Mouse (Mus musculus) gastrocnemius, postnatal 25 days (tissue): ENCODE data around the gene Rtn2. TPM values are rescaled to one million over a fixed set of nuclear protein-coding genes. Genes with fewer than 3 reads are reported as not detected.
A peak's percentile ranks its signal among the peaks of the same experiment; 100 is the strongest.

Source experiments
- DNase-seq: peaks from one replicate; pipeline ENCODE4 v3.0.0; 2022
- long read RNA-seq, 2 experiments: library from polyadenylated mRNA; stranded (forward); transcript quantifications; one replicate each; pipeline ENCODE4 v2.0.0; 2021
- total RNA-seq, 2 experiments: library from RNA; stranded (reverse); gene quantifications; 1 replicate in 1 of 2; 2 replicates in 1 of 2; pipeline ENCODE4 v1.2.3; 2021

Gene Rtn2
- total RNA-seq, result 100 to 1,000 TPM; 943 to 950 TPM
- long read RNA-seq, experiment 1, transcript Rtn2-202 (7 exons, 1,076 nt), result major isoform, 392 of 538 reads
- long read RNA-seq, experiment 1, partial matches to known transcripts, result 140 of 538 reads
- long read RNA-seq, experiment 1, other reads (novel, unspliced or antisense), result 5 of 538 reads
- long read RNA-seq, experiment 2, transcript Rtn2-202 (7 exons, 1,076 nt), result major isoform, 379 of 479 reads
- long read RNA-seq, experiment 2, partial matches to known transcripts, result 98 of 479 reads
- long read RNA-seq, experiment 2, other reads (novel, unspliced or antisense), result 1 of 479 reads

GRCm38 (mm10) chr7:19282385-19282784 lies at the start of gene Rtn2:
TSS of gene Rtn2 (plus strand) at chr7:19282624.
- DNase-seq, result peak; percentile 78

- no peak for DNase-seq
Measured at GRCm38 (mm10) chr7:19234652-19235051, 47.8 kb upstream of the Rtn2 start.

- DNase-seq, result no peak
Measured at GRCm38 (mm10) chr7:19235092-19235671, 47.2 kb upstream of the Rtn2 start.

GRCm38 (mm10) chr7:19236411-19236810 lies 46.0 kb upstream of the Rtn2 start:
- no peak for DNase-seq

- peak; percentile 41 for DNase-seq
Measured at GRCm38 (mm10) chr7:19238344-19238743, 44.1 kb upstream of the Rtn2 start.

- peak; percentile 82 for DNase-seq
Measured at GRCm38 (mm10) chr7:19239423-19239822, 43.0 kb upstream of the Rtn2 start.

- DNase-seq, result no peak
Measured at GRCm38 (mm10) chr7:19239986-19240385, 42.4 kb upstream of the Rtn2 start.

GRCm38 (mm10) chr7:19240905-19241463 lies 41.4 kb upstream of the Rtn2 start:
- no peak for DNase-seq

GRCm38 (mm10) chr7:19242005-19242404 lies 40.4 kb upstream of the Rtn2 start:
- no peak for DNase-seq

GRCm38 (mm10) chr7:19243858-19244257 lies 38.6 kb upstream of the Rtn2 start:
- DNase-seq, result no peak

GRCm38 (mm10) chr7:19245083-19245482 lies 37.3 kb upstream of the Rtn2 start:
- DNase-seq, result no peak

GRCm38 (mm10) chr7:19246855-19247254 lies 35.6 kb upstream of the Rtn2 start:
- DNase-seq, result no peak

- DNase-seq, result no peak
Measured at GRCm38 (mm10) chr7:19247511-19247910, 34.9 kb upstream of the Rtn2 start.

- DNase-seq, result no peak
Measured at GRCm38 (mm10) chr7:19252078-19252477, 30.3 kb upstream of the Rtn2 start.

- no peak for DNase-seq
Measured at GRCm38 (mm10) chr7:19253437-19253836, 29.0 kb upstream of the Rtn2 start.

- no peak for DNase-seq
Measured at GRCm38 (mm10) chr7:19255395-19255794, 27.0 kb upstream of the Rtn2 start.

GRCm38 (mm10) chr7:19256567-19256966 lies 25.9 kb upstream of the Rtn2 start:
- DNase-seq, result no peak

GRCm38 (mm10) chr7:19257390-19258022 lies 24.9 kb upstream of the Rtn2 start:
- DNase-seq, result peak; percentile 65

GRCm38 (mm10) chr7:19258336-19258735 lies 24.1 kb upstream of the Rtn2 start:
- no peak for DNase-seq

GRCm38 (mm10) chr7:19265147-19265546 lies 17.3 kb upstream of the Rtn2 start:
- peak; percentile 40 for DNase-seq

GRCm38 (mm10) chr7:19265928-19266822 lies 16.2 kb upstream of the Rtn2 start:
- no peak for DNase-seq

GRCm38 (mm10) chr7:19267051-19267450 lies 15.4 kb upstream of the Rtn2 start:
- DNase-seq, result no peak
